Mouse (Mus musculus): ENCODE measurements around the gene Mest.
A peak's percentile ranks its signal among the peaks of the same experiment; 100 is the strongest.

The Mest gene

GRCm38 (mm10) chr6:30723331-30723730, at the start of gene Mest:
Mest (plus strand) TSS chr6:30723547.
- no peak for DNase-seq

GRCm38 (mm10) chr6:30673764-30674561, 49.4 kb upstream of the Mest start:
- no peak for DNase-seq

- no peak for DNase-seq
Observed at GRCm38 (mm10) chr6:30674714-30675280, 48.5 kb upstream of the Mest start.

- no peak for DNase-seq
Observed at GRCm38 (mm10) chr6:30675281-30675771, 48.0 kb upstream of the Mest start.

GRCm38 (mm10) chr6:30676506-30676905, 46.8 kb upstream of the Mest start:
- no peak for DNase-seq

GRCm38 (mm10) chr6:30677591-30677990, 45.8 kb upstream of the Mest start:
- no peak for DNase-seq

GRCm38 (mm10) chr6:30678482-30678881, 44.9 kb upstream of the Mest start:
- no peak for DNase-seq

- DNase-seq: no peak
Observed at GRCm38 (mm10) chr6:30679567-30679966, 43.8 kb upstream of the Mest start.

GRCm38 (mm10) chr6:30680442-30680841, 42.9 kb upstream of the Mest start:
- no peak for DNase-seq

- DNase-seq: peak; percentile 27
Observed at GRCm38 (mm10) chr6:30681935-30682900, 41.1 kb upstream of the Mest start.

GRCm38 (mm10) chr6:30684570-30684969, 38.8 kb upstream of the Mest start:
- no peak for DNase-seq

GRCm38 (mm10) chr6:30687198-30687597, 36.1 kb upstream of the Mest start:
- DNase-seq: no peak

- DNase-seq: no peak
Observed at GRCm38 (mm10) chr6:30692826-30693225, 30.5 kb upstream of the Mest start.

- DNase-seq: peak; percentile 98
Observed at GRCm38 (mm10) chr6:30693350-30693991, 29.9 kb upstream of the Mest start, which contains the start of gene Cep41. Cep41 (minus strand) TSS chr6:30693749.

- no peak for DNase-seq
Observed at GRCm38 (mm10) chr6:30694209-30694608, 29.1 kb upstream of the Mest start.

GRCm38 (mm10) chr6:30695124-30695523, 28.2 kb upstream of the Mest start:
- no peak for DNase-seq

GRCm38 (mm10) chr6:30697464-30697863, 25.9 kb upstream of the Mest start:
- DNase-seq: no peak

- no peak for DNase-seq
Observed at GRCm38 (mm10) chr6:30698036-30698435, 25.3 kb upstream of the Mest start.

- DNase-seq: no peak
Observed at GRCm38 (mm10) chr6:30700182-30700581, 23.2 kb upstream of the Mest start.

- DNase-seq: no peak
Observed at GRCm38 (mm10) chr6:30702881-30703280, 20.5 kb upstream of the Mest start.

GRCm38 (mm10) chr6:30703476-30703875, 19.9 kb upstream of the Mest start:
- no peak for DNase-seq

GRCm38 (mm10) chr6:30703977-30704602, 19.3 kb upstream of the Mest start:
- no peak for DNase-seq
